Mouse (Mus musculus): Measurements from ENCODE around the gene a.

DNA sequence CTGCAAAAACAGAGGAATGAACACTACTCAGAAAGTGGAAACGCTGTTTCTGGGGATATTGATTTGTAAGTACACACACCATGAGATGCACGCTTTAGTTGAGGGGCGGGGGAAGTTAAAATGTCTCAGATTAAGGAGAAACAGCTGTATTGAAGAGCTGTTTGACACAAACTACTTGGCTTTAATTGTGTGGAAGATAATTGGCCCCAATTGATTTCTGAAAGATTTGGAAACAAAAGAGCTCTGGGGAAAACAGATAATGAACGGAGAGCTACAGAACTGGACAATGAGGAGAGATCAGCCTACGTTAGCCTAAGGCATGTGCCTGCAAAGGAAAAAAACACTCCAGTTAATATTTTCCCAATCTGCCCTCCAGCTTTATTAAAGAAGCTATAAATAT, 172.0 kb downstream of the a start:
- TF ChIP-seq CTCF (conservative IDR thresholded peaks at IDR 0.05; ENCODE audit: low read length), result no peak
- TF ChIP-seq POU5F1 (IDR thresholded peaks at IDR 0.05; ENCODE audit: borderline replicate concordance, low read length), result no peak

Data from E14TG2a.4 (cell line).